Mouse (Mus musculus) left cerebral cortex, adult 2 months (tissue): ENCODE results near the gene 1810062G17Rik. TPM values are rescaled to one million over a fixed set of nuclear protein-coding genes. Genes with fewer than 3 reads are reported as not detected.
A peak's percentile ranks its signal among the peaks of the same experiment; 100 is the strongest.

Source experiments
- DNase-seq, 2 experiments: peaks; one replicate each; pipeline ENCODE4 v3.0.0; 2021 to 2022; ENCODE audit warnings: low spot score in 2 of 2, mixed read lengths in 1 of 2; ENCODE audit errors: extremely low spot score in 1 of 2
- H3K27ac ChIP-seq: fragments of 200-600 bp; 2 replicates; pipeline ENCODE4 v1.8.1; 2022
- H3K4me3 ChIP-seq: fragments of 200-600 bp; 2 replicates; pipeline ENCODE4 v1.8.1; 2022
- CTCF ChIP-seq: fragments of 200-600 bp; IDR thresholded peaks from 2 replicates; pipeline ENCODE4 v1.8.1; 2022; ENCODE audit warnings: antibody characterized with exemption, mild to moderate bottlenecking, moderate library complexity
- intact Hi-C: fragments of 180-260 bp; cut with DNase I; formaldehyde crosslinking; loops from one replicate; pipeline ENCODE4 v1.15.1; 2025
- long read RNA-seq, 2 experiments: library from polyadenylated mRNA; stranded (forward); transcript quantifications; one replicate each; pipeline ENCODE4 v2.0.0; 2021; ENCODE audit warnings: borderline mapping rate in 2 of 2
- total RNA-seq, 2 experiments: library from RNA; stranded (reverse); gene quantifications; 2 replicates each; pipeline ENCODE4 v1.2.3; 2021

The 1810062G17Rik gene
- not detected for total RNA-seq
- long read RNA-seq, experiment 1: 0 reads
- long read RNA-seq, experiment 2: 0 reads

DNA sequence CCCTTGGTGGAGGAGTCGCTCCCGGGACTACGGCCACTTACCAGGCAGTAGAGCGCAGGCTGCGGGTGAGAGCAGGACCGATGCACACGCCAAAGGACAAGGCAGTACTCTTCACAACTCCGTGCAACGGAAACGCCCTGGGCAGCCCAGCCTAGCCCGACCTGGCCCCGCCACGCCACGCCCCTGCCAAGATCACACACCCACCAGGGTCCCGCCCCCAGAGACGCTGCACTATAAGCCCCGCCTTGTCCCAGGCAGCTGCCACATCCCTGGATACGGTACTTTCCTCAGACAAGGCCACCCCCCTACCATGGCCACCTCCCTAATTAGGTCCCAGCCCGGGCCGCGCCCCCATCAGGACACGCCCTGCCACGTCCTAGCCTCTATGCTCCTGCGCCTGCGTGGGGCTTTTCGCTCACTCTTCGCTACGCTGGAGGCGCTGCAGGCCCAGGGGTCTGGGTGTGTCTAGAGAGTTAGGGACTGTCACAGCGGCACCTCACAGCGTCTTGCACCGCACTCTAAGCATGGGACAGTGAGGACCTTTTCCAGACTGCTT lies at the start of gene 1810062G17Rik, which contains the start of gene Anxa5:
Gene 1810062G17Rik (plus strand): TSS at position 406 of the 556 bp plus-strand sequence.
Gene Anxa5 (minus strand): TSS at position 363 of the 556 bp plus-strand sequence.
- TF ChIP-seq CTCF: peak; percentile 48
- intact Hi-C loops: loop anchor here (2.0 kb wide), 2 partner anchors 19 to 41 kb away; no protein-coding TSS in a partner anchor
- peak within 1 kb of the TSS; percentile 92 for H3K4me3 ChIP-seq
- peak within 1 kb of the TSS; percentile 96 for H3K27ac ChIP-seq
- DNase-seq: peak; percentile 84 to 88

DNA sequence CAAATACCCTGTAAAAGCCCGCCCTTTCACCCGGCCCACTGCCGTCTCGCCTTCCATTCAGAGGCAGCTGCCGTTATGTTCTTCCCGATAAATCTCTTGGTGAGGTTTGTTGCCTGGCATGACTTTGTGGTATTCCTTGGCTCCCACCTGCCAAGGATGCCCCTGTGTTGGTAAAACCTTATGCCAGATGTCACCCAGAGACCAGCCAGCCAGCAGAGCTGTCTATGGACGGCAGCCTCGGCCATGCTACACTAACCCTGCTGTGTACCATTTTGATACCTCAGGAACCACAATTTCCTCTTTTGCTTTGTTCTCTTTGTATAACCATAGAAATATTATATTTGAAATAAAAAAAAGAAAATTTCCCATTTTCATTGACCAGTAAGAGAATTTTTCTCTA lies 48.4 kb upstream of the 1810062G17Rik start:
- no peak for TF ChIP-seq CTCF
- Histone ChIP-seq H3K4me3 (no peak overlapping the region), H3K27ac (no peak overlapping the region)
- intact Hi-C loops: no loop called here
- no peak for DNase-seq

- no peak overlapping the region for H3K4me3 ChIP-seq
- no peak for TF ChIP-seq CTCF
- intact Hi-C loops: no loop called here
- no peak for DNase-seq
- H3K27ac ChIP-seq: no peak overlapping the region
Measured at GRCm38 (mm10) chr3:36430360-36430759, 45.4 kb upstream of the 1810062G17Rik start.

- no peak for DNase-seq
- no peak overlapping the region for H3K27ac ChIP-seq
- H3K4me3 ChIP-seq: no peak overlapping the region
- no peak for TF ChIP-seq CTCF
- intact Hi-C loops: no loop called here
Measured at GRCm38 (mm10) chr3:36440280-36440679, 35.5 kb upstream of the 1810062G17Rik start.

- Histone ChIP-seq H3K27ac (no peak overlapping the region), H3K4me3 (no peak overlapping the region)
- peak; percentile 31 to 41 for DNase-seq
- peak; percentile 58 for TF ChIP-seq CTCF
- intact Hi-C loops: loop anchor here (1.0 kb wide), 2 partner anchors 232 to 260 kb away; no protein-coding TSS in a partner anchor
Measured at GRCm38 (mm10) chr3:36442426-36442825, 33.3 kb upstream of the 1810062G17Rik start.

- no peak for DNase-seq
- H3K27ac ChIP-seq: no peak overlapping the region
- H3K4me3 ChIP-seq: no peak overlapping the region
- intact Hi-C loops: no loop called here
- TF ChIP-seq CTCF: no peak
Measured at GRCm38 (mm10) chr3:36446041-36446440, 29.7 kb upstream of the 1810062G17Rik start.

- intact Hi-C loops: no loop called here
- DNase-seq: no peak
- TF ChIP-seq CTCF: no peak
- Histone ChIP-seq H3K27ac (no peak overlapping the region), H3K4me3 (no peak overlapping the region)
Measured at GRCm38 (mm10) chr3:36446506-36446905, 29.2 kb upstream of the 1810062G17Rik start.

DNA sequence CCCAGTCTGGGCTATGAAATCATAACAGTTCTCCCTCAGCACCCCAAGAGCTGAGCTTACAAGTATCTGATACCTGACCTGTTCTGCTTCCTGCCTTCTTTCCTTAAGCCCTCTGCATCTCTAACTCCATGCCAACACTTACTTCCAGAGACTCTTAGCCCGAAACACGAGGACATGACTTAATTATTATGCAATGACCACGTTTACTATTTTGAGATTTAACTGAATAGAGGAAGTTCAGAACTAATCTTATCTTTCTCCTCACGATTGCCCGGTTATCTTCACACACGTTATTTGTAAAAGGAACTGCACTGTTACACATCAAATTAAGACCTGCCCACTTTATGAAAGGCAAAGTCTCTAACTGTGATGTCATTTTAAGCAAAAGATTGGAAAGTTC lies 28.8 kb upstream of the 1810062G17Rik start:
- intact Hi-C loops: no loop called here
- no peak for TF ChIP-seq CTCF
- no peak overlapping the region for H3K27ac ChIP-seq
- no peak overlapping the region for H3K4me3 ChIP-seq
- no peak for DNase-seq

DNA sequence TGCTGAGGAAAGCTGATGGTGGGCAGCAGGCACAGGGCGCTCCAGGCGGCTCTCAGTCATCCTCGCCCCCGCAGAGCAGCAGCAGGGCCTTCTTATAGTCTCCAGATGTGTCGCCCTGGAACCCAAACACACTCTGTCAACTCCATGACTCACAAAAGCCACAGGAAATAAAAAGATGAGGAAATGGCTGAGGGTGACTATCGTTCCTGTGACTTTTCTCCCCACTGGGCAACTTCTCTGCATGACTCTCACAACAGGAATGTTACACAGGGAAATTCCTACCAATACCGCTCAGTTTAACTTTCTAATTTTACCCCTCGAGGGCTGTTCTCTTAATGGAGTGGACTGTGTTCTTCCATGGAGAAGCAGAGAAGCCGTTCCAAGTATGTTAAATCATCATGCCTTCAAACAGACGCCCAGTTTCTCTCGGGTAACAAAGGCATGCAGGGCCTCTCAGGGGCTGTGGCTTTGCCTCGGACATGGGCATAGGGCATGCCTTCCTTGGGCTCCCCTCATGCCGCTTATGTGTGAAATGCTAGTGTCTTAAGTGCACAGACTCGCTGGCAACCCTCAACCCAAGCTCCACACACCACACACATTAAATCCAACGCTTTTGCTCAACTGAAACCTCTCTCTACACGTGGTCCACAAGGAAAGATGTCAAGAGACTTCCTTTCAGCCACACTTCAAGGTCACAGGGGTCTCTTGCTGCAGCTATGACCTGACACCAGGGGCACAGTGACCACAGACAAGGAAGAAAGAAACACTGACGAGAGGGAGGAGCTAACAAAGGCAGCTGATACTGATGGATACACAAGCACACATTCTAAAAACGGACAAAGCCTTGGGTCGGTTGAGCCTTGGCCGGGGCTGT lies 26.2 kb upstream of the 1810062G17Rik start:
- no peak for DNase-seq

DNA sequence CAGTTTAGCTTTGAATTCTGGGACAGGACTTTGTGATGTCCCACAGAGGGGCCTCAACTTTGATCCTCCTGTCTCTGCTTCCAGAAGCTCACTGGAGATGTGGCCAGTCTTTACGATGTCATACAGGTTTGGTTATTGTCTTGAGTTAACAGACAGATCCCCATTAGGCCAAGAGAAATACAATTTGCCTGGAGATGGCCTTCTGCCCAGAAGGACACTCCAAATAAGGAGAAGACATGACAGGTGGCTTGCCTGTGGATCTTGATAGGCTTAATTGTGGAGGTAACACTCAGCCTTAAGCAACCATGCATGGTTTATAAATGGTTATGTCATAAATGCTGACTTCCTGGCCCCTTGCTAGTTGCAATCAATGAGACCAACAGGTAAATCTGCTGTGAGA lies 23.2 kb upstream of the 1810062G17Rik start:
- DNase-seq: no peak
- no peak for TF ChIP-seq CTCF
- no peak overlapping the region for H3K27ac ChIP-seq
- no peak overlapping the region for H3K4me3 ChIP-seq
- intact Hi-C loops: no loop called here

More for the DNA sequence above, 26.2 kb upstream of the 1810062G17Rik start:
- Histone ChIP-seq H3K4me3 (no peak overlapping the region), H3K27ac (no peak overlapping the region)
- TF ChIP-seq CTCF: no peak
- intact Hi-C loops: no loop called here

GRCm38 (mm10) chr3:36455124-36455523 lies 20.6 kb upstream of the 1810062G17Rik start:
- TF ChIP-seq CTCF: no peak
- DNase-seq: no peak
- Histone ChIP-seq H3K27ac (no peak overlapping the region; the same call in 1 of the 2 replicates), H3K4me3 (no peak overlapping the region)
- intact Hi-C loops: loop anchor here (5.0 kb wide), 1 partner anchor 37 kb away; no protein-coding TSS in a partner anchor

DNA sequence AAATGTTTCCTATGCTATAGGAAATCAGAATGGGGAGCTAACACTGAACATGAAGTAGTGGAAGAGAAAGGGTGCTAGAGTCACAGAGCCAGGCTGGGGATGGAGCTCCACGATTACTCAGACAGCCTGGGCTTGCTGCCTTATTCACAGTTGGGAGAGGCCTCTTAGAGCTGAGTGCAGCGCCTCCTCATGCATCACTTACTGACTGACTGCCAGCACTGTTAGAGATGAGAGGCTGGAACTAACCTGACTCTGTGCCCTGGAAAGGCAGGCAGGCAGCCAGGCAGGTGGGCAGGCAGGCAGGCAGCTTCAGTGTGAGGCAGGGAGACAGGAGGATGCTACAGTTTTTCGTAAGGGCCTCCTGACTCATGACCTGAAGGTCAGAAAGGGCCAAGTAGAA lies 20.2 kb upstream of the 1810062G17Rik start:
- Histone ChIP-seq H3K4me3 (no peak overlapping the region), H3K27ac (no peak overlapping the region; the same call in 1 of the 2 replicates)
- TF ChIP-seq CTCF: no peak
- DNase-seq: peak; percentile 22 to 46
- intact Hi-C loops: loop anchor here (5.0 kb wide), 1 partner anchor 37 kb away; no protein-coding TSS in a partner anchor
